Mouse (Mus musculus) layer of hippocampus, adult 9-11 months (tissue): ENCODE data around the gene Plin3.
A peak's percentile ranks its signal among the peaks of the same experiment; 100 is the strongest.

Source experiments
- DNase-seq: peaks from one replicate; pipeline ENCODE4 v3.0.0; 2022

Plin3 gene

GRCm38 (mm10) chr17:56241541-56242401, 50.9 kb downstream of the Plin3 start:
- DNase-seq: peak; percentile 69

GRCm38 (mm10) chr17:56233818-56234469, 58.7 kb downstream of the Plin3 start:
- DNase-seq: peak; percentile 92

GRCm38 (mm10) chr17:56233389-56233788, 59.3 kb downstream of the Plin3 start:
- no peak for DNase-seq

- peak; percentile 91 for DNase-seq
Measured at GRCm38 (mm10) chr17:56229943-56230342, 62.7 kb downstream of the Plin3 start.
